Mouse (Mus musculus) brain, adult 2 months (tissue): ENCODE results near the gene Adrm1.
"Not testable (repeated sequence)": the region's sequence is repeated elsewhere in the genome, so short reads cannot be mapped to it uniquely, and the experiment has no call there.

Source experiments
- DNase-seq: peaks from one replicate; pipeline ENCODE4 v3.0.0; 2011; ENCODE audit warnings: low read depth, low spot score

Gene Adrm1

DNA sequence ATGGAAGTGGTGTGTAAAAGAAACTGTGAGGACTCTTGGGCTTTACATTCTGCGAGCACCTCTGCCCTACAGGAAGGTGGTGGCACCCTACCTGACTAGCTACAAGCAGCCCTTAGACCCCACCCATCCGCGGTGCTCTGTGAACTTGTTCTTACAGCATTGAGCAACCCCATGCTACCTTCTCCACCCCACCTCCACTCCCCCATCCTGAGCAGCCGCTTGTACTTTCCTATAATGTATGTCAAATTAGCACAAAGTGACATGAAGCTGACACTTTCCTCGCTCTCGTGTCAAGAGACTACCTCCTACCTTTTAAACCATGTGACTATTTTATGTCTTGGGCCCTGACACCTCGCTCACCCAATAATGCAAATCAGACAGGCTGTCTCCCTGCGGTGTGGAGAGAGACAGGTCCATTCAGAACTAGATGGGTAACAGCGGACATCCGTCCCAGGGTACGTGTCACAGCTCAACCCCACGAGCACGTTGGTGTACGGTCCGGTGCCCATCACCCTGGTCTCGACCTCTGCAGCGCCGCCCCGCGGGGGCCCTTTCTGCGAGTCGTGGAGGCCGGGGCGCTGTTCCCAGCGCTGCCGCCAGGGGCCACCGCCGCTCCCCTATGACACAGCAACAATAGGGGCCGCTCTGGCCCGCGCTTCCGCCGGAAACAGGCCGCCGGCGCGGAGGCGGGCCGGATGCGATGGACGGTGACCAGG lies at the start of gene Adrm1:
TSS of gene Adrm1 (plus strand) at position 680 of the 716 bp plus-strand sequence.
- DNase-seq: peak; percentile 98

DNA sequence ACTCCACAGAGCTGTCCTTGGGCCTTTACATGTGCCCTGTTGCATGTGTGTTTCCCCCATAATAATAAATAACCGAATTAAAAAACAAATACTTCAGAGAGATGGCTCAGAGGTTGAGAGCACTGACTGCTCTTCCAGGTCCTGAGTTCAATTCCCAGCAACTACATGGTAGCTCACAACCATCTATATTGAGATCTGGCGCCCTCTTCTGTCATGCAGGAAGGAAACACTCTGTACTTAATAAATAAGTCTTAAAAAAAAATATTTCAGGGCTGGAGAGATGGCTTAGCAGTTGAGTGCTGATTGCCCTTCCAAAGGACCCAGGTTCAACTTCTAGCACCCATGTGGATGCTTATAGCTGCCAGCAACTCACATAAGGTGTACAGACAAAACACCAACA lies 47.1 kb upstream of the Adrm1 start:
- DNase-seq: no peak

DNA sequence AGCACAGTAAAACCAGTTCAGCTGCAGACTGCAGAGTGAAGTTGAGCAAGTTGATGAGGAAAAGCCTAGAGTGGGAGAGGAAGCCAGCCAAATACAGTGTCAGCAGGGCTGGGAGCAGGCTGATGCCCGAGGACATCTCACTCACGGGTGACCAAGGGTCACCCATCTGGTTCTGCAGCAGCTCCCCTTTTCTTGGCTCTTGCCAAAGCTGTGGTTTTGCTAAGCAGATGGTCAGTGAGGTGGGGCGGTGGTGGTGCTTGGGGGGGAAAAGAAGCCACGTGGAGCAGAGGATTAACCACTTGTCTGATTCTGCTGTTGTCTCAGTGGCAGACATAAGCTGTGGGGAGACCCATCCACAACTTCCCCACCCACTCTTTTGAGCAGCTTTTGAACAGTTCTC lies 45.1 kb upstream of the Adrm1 start:
- peak; percentile 62 for DNase-seq

DNA sequence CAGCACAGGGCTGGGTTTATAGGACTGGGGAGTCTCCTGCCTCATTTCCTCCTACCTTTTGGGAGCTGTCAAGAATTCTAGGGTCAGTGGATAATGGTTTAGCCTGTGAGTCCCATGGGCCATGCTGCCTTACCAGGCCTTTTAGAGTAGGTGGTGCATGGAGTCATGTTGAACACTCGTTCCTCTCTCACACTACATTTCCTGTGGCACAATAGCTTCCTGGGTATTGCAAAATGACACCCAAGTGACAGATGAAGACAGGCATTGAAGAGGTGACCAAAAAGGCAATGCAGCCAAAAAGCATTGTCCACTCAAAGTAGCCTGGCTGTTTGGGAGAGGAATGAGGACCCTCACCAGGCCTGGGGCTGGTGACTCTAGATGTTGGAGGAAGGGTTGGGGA lies 43.6 kb upstream of the Adrm1 start:
- DNase-seq: no peak

DNA sequence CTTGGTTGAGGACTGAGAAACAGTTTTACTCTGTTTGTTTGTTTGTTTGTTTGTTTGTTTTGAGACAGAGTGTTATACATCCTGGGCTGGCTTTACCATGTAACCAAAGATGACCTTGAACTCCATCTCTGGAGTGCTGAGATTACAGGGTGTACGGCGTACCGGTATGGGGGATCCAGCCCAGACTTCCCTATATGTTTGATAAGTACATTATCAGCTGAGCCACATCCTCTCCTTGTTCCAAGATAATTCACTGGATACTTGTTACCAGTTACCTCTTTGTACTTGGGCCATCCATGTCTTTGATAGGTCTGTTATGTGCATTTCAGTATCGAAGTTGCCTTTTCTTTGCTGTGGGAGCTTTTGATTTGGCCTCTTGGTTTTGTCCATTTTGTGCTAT lies 38.1 kb upstream of the Adrm1 start:
- no peak for DNase-seq

DNA sequence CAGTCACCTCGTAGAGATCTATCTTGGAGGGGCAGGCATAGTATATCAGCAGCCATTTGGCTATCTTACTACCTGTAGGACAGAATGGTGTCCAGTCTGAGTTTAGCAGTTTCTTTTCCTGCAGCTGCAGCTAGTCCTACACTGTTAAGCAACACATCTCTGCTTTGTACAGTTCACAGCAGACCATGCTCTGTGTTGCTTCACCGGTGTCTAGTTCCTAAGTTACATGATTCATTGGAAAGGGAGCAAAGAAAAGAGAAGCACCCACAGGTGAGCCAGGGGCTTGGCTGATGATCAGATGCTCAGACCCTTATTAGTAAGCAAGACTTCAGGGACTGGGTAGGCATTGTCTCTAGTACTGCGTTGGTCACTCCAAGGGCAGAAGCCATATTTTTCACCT lies 37.4 kb upstream of the Adrm1 start:
- no peak for DNase-seq

DNA sequence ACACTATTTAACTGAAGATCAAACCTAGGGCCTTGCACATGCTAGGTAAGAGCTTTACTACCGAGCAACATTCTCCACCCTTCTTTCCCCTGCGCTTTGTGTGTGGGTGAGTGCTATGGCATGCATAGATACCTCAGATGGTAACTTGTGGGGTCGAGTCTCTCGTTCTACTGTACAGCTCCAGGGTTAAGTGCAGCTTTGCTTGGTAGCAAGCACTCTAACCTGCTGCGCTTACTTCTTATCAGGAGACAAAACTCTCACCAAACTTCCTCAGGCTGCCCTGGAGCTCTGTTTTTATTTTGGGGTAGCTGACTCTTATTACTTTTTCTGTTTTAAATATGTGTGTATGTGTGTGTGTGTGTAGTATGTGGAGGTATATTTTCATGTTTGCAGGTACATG lies 35.9 kb upstream of the Adrm1 start:
- DNase-seq: no peak

DNA sequence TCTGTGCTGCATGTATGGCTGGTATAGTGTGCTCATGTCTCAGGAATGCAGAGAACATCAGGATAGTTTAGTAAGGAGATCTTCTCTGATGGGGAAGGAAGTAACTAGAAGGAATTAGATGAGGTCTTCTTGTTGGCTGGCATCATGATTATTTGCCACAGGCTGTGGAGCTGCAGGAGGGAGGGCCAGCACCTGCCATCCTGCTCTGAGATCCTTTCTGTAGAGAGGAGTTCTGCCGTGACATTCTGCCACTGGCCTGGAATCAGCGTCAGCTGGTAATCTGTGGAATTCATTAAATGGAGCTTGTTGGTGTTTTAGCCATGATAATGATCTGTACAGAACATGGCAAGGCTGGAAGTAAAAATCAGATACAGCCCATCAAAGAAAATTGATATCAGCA lies 25.2 kb upstream of the Adrm1 start:
- peak; percentile 88 for DNase-seq

DNA sequence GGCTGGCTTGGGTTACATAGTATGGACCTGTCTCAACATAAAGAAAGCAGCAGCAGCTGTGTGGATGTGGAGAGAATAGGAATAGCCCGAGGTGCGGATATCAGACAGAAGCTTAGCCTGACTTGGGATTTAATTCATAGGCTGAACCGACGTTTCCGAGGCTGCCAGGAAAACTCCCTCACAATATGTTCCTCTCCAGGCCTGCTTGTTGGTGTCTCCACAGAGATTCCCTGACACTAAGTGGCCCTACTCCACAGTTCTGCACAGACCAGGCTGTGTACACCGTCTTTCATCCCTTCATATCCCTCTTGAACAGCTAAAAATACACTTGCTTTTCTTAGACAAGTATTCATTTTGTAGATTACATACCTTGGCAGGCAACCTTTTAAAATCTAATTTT lies 23.9 kb upstream of the Adrm1 start:
- DNase-seq: peak; percentile 80

DNA sequence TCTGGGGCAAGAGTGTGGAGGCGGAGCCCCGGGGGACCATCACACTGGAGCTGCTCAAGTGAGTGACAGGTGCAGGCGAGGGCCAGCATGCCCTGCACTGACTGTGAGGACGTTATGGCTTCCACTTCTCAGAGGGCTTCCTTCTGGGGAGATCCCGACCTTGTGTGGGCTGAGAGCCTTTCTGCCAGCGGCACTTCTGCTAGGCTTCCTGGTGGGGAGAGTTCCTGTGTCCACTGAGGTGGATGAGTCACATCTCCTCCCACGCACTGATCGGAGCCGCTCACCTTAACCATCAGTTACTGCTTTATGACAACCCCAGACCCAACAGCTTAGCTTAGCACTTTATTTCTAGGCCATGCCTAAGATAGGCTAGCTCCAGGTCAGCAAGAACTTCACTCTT lies 22.7 kb upstream of the Adrm1 start:
- peak; percentile 73 for DNase-seq

DNA sequence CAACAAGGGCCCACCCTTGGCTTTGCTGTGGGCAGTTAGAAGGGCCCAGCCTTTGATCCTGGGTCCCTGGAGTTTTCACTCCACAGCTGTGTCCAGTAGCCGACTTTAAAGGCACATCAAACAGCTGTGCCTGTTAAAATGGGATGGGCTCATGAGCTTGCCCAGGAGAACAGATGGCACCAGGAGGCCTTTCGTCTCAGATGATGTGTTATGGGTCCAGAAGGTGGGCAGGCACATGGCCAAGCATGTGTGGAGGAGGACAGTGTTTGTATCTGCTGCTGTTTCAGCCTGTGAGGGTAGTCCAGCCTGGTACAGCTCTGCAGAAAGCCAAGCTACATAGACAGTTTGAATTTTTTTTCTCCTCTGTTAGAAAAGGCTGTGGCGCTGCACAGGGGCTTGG lies 16.5 kb upstream of the Adrm1 start:
- peak; percentile 84 for DNase-seq

DNA sequence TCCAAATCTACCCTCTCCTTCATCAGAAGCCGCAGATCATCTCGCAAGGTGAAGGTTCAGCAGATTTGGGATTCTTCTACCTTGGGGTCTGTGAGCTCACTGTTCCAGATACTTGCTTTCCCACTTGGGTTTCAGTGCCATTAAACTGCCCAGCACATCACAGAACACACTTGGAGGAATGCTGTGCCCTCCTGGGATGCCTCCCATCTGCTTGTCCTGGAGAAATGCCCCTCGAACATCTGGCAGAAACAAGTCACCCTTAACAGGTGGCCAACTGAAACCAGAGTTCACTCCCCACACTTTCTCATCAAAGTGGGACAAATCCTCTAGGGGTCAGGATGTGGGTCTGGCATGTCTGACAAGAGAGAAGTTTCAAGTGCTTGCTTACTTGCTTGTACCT lies 12.7 kb upstream of the Adrm1 start:
- DNase-seq: no peak

DNA sequence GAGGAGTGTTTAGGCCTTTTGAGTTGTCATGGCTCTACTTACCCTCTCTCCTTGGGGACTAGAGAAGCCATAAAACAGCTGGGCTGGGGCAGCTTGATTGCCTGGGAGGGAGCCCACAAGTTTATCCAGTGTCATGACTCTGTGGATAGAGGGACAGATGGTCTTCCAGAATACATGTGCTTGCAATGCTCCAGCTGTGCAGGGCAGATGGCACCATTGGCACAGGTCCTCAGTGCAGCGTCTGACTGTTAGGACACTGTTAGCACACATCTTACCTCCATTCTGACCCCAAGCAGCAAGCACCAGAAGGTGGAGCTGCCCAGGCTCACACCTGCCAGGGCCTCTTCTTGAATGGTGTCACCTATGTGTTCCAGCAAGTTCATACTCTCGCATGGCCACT lies 5.4 kb upstream of the Adrm1 start:
- no peak for DNase-seq

DNA sequence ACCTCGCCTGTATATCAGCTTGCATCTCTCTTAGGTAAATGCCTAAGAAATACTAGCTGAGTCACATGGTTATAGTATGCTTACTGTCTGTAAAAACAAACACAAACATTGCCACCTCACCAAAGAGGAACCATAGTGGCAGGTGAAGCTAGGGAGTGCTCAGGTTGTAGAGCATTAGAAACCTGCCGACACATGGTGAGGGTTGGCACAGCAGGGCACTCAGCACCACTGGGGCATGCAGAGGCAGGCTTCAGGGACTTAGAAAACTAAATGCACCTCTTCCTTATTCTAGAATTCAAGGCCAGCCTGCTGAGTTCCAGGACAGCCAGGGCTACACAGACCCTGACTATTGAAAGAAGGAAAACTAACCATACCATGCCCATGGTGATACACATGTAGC lies 4.4 kb upstream of the Adrm1 start:
- DNase-seq: no peak

DNA sequence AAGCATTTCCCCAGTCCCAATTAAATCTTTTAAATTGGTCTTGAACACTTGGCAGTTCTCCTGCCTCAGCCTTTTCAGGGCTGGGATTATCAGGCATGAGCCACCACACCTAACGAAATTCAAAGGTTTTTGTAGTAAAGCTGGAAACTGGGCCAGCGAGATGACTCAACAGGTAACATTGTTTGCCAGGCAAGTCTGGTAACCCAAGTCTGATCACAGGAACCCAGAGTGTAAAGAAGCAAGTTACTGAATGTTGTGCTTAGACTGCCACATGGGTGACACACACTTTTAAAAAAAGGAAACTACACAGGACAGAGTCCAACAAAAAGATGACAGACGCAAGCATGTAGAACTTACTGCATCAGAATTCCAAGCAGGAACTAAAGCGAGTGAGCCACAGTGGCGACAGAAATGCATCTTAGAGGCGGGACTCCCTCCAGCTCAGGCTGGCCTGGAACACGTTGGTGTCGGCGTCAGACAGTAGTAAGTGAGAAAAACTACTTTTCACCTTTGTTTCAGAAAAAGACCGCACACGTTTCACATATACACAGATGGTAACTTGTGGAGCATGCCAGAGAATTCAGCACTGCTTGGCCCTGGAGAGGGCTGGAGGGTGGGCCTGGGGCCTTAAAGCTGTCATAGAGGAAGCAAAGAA lies 1.0 kb upstream of the Adrm1 start:
- peak; percentile 37 for DNase-seq

DNA sequence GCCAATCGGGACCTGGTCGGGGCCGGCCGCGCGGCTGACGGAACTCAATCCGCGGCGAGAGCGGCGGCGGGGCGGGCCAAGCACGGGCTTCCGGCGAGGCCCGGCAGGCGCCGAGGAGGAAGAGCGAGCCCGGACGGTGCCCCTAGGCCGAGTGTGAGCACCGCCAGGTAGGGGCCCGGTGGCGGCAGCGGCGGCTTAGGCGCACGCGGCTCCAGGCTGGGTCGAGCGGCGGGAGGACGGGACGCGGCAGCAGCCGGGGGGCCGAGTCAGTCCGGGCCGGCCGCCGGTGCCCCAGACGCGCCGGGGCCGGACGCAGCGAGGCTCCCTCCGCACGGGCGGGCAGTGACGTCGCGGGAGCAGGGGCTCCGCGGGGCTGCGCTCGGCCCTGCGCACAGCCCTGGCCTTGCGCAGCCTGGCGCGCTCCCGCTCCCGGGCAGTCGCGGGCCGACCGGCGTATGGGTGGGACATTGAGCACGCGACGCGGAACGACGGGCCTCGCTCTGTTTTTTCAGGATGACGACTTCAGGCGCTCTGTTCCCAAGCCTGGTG lies 311 bp downstream of the Adrm1 start:
- DNase-seq: peak; percentile 72

DNA sequence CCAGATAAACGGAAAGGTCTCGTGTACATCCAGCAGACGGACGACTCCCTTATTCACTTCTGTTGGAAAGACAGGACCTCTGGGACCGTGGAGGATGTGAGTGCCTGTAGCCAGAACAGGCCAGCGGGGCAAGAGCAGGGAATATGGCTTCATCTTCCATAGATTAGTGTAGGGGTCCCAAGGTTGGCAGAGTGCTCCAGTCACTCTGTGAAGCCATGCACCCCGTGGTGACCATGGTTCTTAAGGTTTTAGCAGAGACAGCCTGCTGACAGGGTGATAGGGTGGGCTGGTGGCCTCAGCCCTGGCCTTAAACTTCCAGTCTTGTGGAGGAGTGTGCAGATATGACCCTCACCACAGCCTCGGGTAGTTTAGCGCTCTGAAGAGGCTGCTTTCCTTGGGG lies 867 bp downstream of the Adrm1 start:
- no peak for DNase-seq

DNA sequence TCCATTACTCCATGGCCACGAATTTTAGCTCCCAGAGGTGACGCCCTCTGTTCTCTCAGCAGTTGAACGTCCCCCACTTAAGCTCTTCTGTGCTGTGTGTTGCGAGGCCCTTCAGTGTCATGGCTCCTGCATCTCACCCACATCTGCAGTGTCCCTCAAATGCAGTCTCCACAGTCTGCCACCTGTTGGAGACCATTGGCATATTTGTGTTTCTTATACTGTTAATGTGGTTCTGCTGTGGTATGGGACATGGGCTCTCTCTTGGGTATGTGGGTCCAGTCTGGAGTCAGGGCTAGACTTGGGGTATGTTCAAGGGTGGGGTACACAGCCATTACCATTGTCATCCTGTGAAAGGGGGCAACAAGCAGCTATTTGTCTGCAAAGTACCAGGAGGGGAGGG lies 1.9 kb downstream of the Adrm1 start:
- DNase-seq: no peak

DNA sequence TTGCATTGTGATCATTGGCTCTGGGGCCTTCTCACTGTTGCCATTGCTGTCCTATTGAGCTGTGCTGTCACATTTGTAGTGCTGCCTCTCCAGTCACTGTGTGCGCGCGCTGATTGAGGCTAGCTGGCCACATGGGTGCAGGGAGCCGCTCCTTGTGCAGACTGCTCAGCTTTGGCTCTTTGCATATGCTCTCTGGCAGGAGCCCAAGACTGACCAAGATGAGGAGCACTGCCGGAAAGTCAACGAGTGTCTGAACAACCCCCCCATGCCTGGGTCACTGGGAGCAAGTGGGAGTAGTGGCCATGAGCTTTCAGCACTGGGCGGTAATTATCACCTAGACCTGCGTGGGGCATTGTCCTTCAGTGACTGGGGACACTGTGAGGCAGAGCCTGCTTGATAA lies 2.4 kb downstream of the Adrm1 start:
- DNase-seq: not testable (repeated sequence)

DNA sequence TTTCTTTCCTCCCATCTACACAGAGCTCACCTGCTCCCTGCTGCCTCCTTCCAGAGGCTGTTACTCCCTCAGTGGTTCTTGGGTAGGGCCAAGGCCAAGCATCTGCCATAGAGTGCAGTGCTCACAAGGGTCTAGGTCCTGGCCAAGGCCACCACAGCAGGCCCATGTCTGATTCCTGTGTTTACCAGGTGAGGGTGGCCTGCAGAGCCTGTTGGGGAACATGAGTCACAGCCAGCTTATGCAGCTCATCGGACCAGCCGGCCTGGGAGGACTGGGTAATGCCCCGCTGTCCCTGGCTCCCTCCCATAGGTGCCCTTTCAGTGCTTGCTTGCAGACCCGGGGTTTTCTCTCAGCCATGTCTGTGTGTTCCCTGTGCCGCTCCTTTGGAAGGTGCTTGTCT lies 2.8 kb downstream of the Adrm1 start:
- no peak for DNase-seq

DNA sequence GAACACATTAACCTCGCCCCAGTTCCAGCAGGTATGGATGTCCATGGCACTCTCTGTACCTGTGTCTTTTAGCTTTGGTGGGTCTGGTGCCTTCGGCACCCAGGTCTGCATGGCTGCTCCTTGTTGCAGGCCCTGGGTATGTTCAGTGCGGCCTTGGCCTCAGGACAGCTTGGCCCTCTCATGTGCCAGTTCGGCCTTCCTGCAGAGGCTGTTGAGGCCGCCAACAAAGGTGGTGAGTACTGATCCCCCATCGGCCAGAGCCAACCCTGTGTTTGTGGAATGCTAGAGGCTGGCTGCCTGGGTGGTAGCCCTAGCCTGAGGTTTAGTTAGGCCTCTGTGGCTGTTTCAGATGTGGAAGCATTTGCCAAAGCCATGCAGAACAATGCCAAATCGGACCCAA lies 4.4 kb downstream of the Adrm1 start:
- DNase-seq: no peak

DNA sequence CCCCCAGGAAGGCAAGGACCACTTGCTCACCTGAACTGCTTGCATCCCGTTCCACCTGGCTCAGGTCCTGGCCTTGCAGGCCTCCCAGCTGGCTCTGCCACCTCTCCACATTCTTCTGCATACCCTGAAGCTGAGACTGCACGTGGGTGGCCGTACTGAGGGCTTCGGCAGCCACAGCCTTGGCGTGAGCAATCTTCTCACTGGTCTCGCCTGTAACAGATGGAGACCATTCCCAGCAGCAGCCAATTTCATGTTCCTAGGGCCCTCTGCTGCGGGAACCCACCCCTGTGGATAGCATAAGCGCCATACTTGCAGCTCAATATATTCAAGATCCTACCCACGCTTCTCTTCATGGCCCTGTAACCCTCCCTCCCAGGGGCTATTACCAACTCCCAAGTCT lies 10.3 kb downstream of the Adrm1 start:
- no peak for DNase-seq

DNA sequence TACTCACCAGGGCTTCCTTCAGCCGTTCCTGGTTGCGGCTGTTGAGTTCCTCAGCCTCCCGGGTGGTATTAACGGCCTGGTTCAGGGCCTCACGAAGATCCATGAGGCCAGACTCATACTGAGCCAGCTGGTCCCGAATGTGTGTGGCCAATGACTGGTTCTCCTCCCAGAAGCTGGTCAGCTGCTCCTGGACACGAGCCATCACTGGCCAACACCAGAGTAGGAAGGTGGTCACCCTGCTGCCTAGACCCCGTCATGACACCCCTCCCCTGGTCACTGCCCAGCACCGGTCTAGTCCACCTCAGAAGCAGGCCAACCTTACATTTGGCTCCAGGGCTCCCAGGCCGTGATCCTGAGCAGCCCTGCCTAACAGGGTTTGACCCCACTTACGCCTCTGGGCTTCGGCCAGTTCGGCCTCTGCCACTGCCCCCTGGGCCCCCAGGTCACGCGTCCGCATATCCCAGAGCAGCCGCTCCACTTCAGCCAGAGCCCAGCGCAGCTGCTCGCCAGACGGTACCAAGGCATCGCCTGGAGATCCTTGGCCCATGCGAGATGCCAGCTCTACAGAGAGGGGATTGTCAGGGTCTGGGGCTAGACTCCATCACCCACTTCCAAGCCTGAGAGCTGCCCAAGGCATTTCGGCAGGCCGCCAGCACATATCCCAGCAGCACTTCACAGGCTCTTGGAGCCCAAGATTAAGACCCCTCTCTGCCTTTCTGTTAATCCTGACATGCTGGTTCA lies 12.9 kb downstream of the Adrm1 start:
- no peak for DNase-seq
